Mouse (Mus musculus) hindbrain, embryonic 11.5 days (tissue): ENCODE data around the gene Creld2. TPM values are rescaled to one million over a fixed set of nuclear protein-coding genes. Genes with fewer than 3 reads are reported as not detected.
"Not testable (repeated sequence)": the region's sequence is repeated elsewhere in the genome, so short reads cannot be mapped to it uniquely, and the experiment has no call there.

Experiments
- ATAC-seq: fragments of 200-750 bp; cut with Nextera tagmentation; 2 replicates; pipeline ENCODE4 v1.8.0; 2017; ENCODE audit warnings: mild to moderate bottlenecking, moderate TSS enrichment, moderate library complexity; ENCODE audit not compliant: low FRiP score
- DNase-seq: peaks from one replicate; pipeline ENCODE4 v3.0.0-alpha.2; 2015; ENCODE audit warnings: low spot score
- H3K27ac ChIP-seq: fragments of 300-500 bp; sonication (generic); 2 replicates; pipeline ENCODE4 v1.5.1; 2014; ENCODE audit warnings: mild to moderate bottlenecking, low read depth, low read length
- H3K27me3 ChIP-seq: fragments of 300-500 bp; sonication (generic); 2 replicates; pipeline ENCODE4 v1.6.1; 2014; ENCODE audit warnings: mild to moderate bottlenecking, low read length, moderate library complexity, mixed read lengths; ENCODE audit not compliant: control insufficient read depth, insufficient read depth
- H3K36me3 ChIP-seq: fragments of 300-500 bp; sonication (generic); 2 replicates; pipeline ENCODE4 v1.6.1; 2014; ENCODE audit warnings: mild to moderate bottlenecking, low read length, moderate library complexity, mixed read lengths; ENCODE audit not compliant: control insufficient read depth, insufficient read depth
- H3K4me1 ChIP-seq: fragments of 300-500 bp; sonication (generic); replicated peaks from 2 replicates; pipeline ENCODE4 v1.6.1; 2014; ENCODE audit warnings: low read length, mixed read lengths; ENCODE audit not compliant: control insufficient read depth, insufficient read depth
- H3K4me2 ChIP-seq: fragments of 300-500 bp; sonication (generic); replicated peaks from 2 replicates; pipeline ENCODE4 v1.6.1; 2014; ENCODE audit warnings: mild to moderate bottlenecking, low read depth, low read length
- H3K4me3 ChIP-seq: fragments of 300-500 bp; sonication (generic); 2 replicates; pipeline ENCODE4 v1.5.1; 2014; ENCODE audit warnings: low read depth, low read length
- H3K9ac ChIP-seq: fragments of 300-500 bp; sonication (generic); 2 replicates; pipeline ENCODE4 v1.6.1; 2014; ENCODE audit warnings: low read depth, low read length
- H3K9me3 ChIP-seq: fragments of 300-500 bp; sonication (generic); 2 replicates; pipeline ENCODE4 v1.6.1; 2016; ENCODE audit warnings: low read length; ENCODE audit not compliant: control insufficient read depth
- WGBS: fragments of 180-500 bp; shearing (Covaris S2); extraction: QIAGEN DNeasy Blood & Tissue Kit; methylation state at CpG from one replicate; pipeline ENCODE4 v1.1.7; 2014; 5-methylcytosine and 5-hydroxymethylcytosine counted together
- polyA plus RNA-seq: library from polyadenylated mRNA; unstranded; fragments of >200 nt; fragmentation: Nextera tagmentation; extraction: Ambion mirVana; gene quantifications from 2 replicates; pipeline ENCODE4 v1.2.1, GENCODE M21; 2014

Gene Creld2
- polyA plus RNA-seq, 1 experiment from 2014 or later: 89.5 TPM

GRCm38 (mm10) chr15:88808121-88808520 lies 11.3 kb upstream of the Creld2 start:
- no peaks in the 10 kb centered on the region for H3K36me3 ChIP-seq
- H3K9ac ChIP-seq: no peak overlapping the region
- H3K9me3 ChIP-seq: no peaks in the 10 kb centered on the region
- H3K27ac ChIP-seq: no peak overlapping the region
- no peak overlapping the region for H3K4me2 ChIP-seq
- ATAC-seq: no peak
- H3K4me3 ChIP-seq: no peak overlapping the region
- no peaks in the 10 kb centered on the region for H3K27me3 ChIP-seq
- H3K4me1 ChIP-seq: no peaks in the 10 kb centered on the region
- WGBS: 88% methylated on average over 8 of the region's 8 CpGs
- DNase-seq: no peak

- H3K4me1 ChIP-seq: no peaks in the 10 kb centered on the region
- no peaks in the 10 kb centered on the region for H3K27me3 ChIP-seq
- no peaks in the 10 kb centered on the region for H3K36me3 ChIP-seq
- H3K27ac ChIP-seq: no peak overlapping the region
- H3K4me2 ChIP-seq: no peak overlapping the region
- WGBS: 95% methylated on average over 2 of the region's 2 CpGs
- H3K4me3 ChIP-seq: no peak overlapping the region
- ATAC-seq: no peak
- no peak overlapping the region for H3K9ac ChIP-seq
- no peak for DNase-seq
- no peaks in the 10 kb centered on the region for H3K9me3 ChIP-seq
Measured at GRCm38 (mm10) chr15:88810369-88810768, 9.1 kb upstream of the Creld2 start.

GRCm38 (mm10) chr15:88813262-88813661 lies 6.2 kb upstream of the Creld2 start:
- no peak overlapping the region for H3K27ac ChIP-seq
- ATAC-seq: no peak
- H3K36me3 ChIP-seq: no peaks in the 10 kb centered on the region
- H3K9me3 ChIP-seq: no peaks in the 10 kb centered on the region
- no peak overlapping the region for H3K4me2 ChIP-seq
- 92% methylated on average over 3 of the region's 3 CpGs for WGBS
- no peaks in the 10 kb centered on the region for H3K4me1 ChIP-seq
- no peak overlapping the region for H3K9ac ChIP-seq
- DNase-seq: no peak
- no peaks in the 10 kb centered on the region for H3K27me3 ChIP-seq
- H3K4me3 ChIP-seq: no peak overlapping the region

- H3K4me1 ChIP-seq, H3K4me2 ChIP-seq, H3K36me3 ChIP-seq, H3K27me3 ChIP-seq, H3K9me3 ChIP-seq, H3K4me3 ChIP-seq, H3K9ac ChIP-seq, DNase-seq, H3K27ac ChIP-seq, ATAC-seq: not testable (repeated sequence)
- WGBS: 93% methylated on average over 2 of the region's 2 CpGs
Measured at GRCm38 (mm10) chr15:88813873-88814272, 5.6 kb upstream of the Creld2 start.

- H3K27ac ChIP-seq: no peak overlapping the region
- WGBS: 96% methylated on average over 11 of the region's 11 CpGs
- H3K27me3 ChIP-seq: no peaks in the 10 kb centered on the region
- no peaks in the 10 kb centered on the region for H3K9me3 ChIP-seq
- H3K4me2 ChIP-seq: no peak overlapping the region
- H3K4me1 ChIP-seq: no peaks in the 10 kb centered on the region
- H3K36me3 ChIP-seq: no peaks in the 10 kb centered on the region
- H3K9ac ChIP-seq: no peak overlapping the region
- H3K4me3 ChIP-seq: no peak overlapping the region
- DNase-seq (peak; percentile 10), ATAC-seq (no peak)
Measured at GRCm38 (mm10) chr15:88814411-88815047, 4.9 kb upstream of the Creld2 start.

- Histone ChIP-seq H3K27ac (no peak overlapping the region), H3K36me3 (no peaks in the 10 kb centered on the region), H3K9me3 (no peaks in the 10 kb centered on the region), H3K9ac (no peak overlapping the region), H3K4me1 (peaks cover 1% of the 10 kb centered on the region), H3K4me2 (no peak overlapping the region), H3K4me3 (no peak overlapping the region), H3K27me3 (no peaks in the 10 kb centered on the region)
- ATAC-seq: no peak
- WGBS: 87% methylated on average over 6 of the region's 6 CpGs
- no peak for DNase-seq
Measured at GRCm38 (mm10) chr15:88815196-88815700, 4.2 kb upstream of the Creld2 start.

- ATAC-seq (no peak; the same call in 1 of the 2 replicates), DNase-seq (no peak)
- no peaks in the 10 kb centered on the region for H3K27me3 ChIP-seq
- 2% methylated on average over 23 of the region's 23 CpGs for WGBS
- no peaks in the 10 kb centered on the region for H3K9me3 ChIP-seq
- peak overlapping the region; percentile 91 for H3K4me2 ChIP-seq
- peaks cover 5% of the 10 kb centered on the region for H3K4me1 ChIP-seq
- H3K27ac ChIP-seq: 0 out of 2 replicates have a peak overlapping the region, but pooled peaks have one; percentile 30
- H3K4me3 ChIP-seq: peak overlapping the region; percentile 88
- peak overlapping the region; percentile 81 for H3K9ac ChIP-seq
- H3K36me3 ChIP-seq: peaks cover 6% of the 10 kb centered on the region; the same call in 1 of the 2 replicates
Measured at GRCm38 (mm10) chr15:88819906-88820303, 459 bp downstream of the Creld2 start.

- Histone ChIP-seq H3K27ac (no peak overlapping the region), H3K4me2 (no peak overlapping the region), H3K27me3 (no peaks in the 10 kb centered on the region), H3K4me1 (peaks cover 5% of the 10 kb centered on the region), H3K9ac (no peak overlapping the region), H3K9me3 (no peaks in the 10 kb centered on the region), H3K4me3 (no peak overlapping the region), H3K36me3 (peaks cover 8% of the 10 kb centered on the region)
- no peak for DNase-seq
- no peak for ATAC-seq
- 87% methylated on average over 7 of the region's 7 CpGs for WGBS
Measured at GRCm38 (mm10) chr15:88821403-88821802, 2.0 kb downstream of the Creld2 start.

- Histone ChIP-seq H3K27me3 (no peaks in the 10 kb centered on the region), H3K27ac (no peak overlapping the region), H3K9ac (no peak overlapping the region), H3K9me3 (no peaks in the 10 kb centered on the region), H3K4me1 (peaks cover 5% of the 10 kb centered on the region), H3K4me2 (no peak overlapping the region), H3K4me3 (no peak overlapping the region), H3K36me3 (peaks cover 8% of the 10 kb centered on the region)
- WGBS: 95% methylated on average over 7 of the region's 7 CpGs
- ATAC-seq (no peak), DNase-seq (no peak)
Measured at GRCm38 (mm10) chr15:88822513-88822912, 3.1 kb downstream of the Creld2 start.
